Mouse (Mus musculus): ENCODE measurements around the gene Foxi1. TPM values are rescaled to one million over a fixed set of nuclear protein-coding genes. Genes with fewer than 3 reads are reported as not detected.

Gene Foxi1
- polyA plus RNA-seq, 1 experiment from 2014 or later, result not detected

DNA sequence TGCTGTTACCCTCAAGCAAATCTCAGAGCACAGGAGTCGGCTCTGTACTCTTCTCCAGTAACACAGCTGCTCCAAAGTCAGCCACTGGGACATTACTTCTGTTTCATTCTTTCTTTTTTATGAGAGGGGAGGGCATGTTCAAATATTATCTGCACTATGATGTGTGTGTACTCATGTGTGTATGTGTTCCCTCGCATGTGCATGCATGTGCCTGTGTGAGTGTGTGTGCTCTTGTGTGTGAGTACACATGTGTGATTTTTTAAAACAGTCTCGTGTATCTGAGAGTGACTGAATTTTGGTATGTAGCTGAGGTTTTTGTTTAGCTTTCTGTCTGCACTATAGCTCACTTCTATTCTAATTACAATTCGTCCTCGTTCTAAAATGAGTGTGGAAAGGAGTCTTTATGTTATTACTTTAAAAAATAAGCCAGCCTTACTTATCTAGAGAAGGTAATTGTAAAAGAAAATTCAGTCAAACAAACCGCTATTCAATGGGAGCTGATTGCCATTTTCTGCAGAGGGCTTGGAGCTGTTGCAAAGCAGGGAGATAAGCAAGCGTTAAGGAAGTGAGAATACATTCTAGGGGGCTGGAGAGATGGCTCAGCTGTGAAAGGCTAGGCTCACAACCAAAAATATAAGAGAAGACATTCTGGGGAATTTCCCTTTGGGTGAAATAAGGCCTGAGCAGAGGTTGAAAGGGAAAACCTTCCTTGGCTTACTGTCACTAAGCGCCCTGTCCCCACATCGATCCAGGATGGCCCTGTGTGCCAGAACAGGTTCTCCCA, 13.5 kb downstream of the Foxi1 start:
- no peaks in the 10 kb centered on the region for H3K9me3 ChIP-seq (ENCODE audit: low read length)
- no peaks in the 10 kb centered on the region for H3K27me3 ChIP-seq (ENCODE audit: insufficient read depth, low read length)
- no peak overlapping the region for H3K4me2 ChIP-seq (ENCODE audit: low read depth, low read length)
- H3K4me1 ChIP-seq (ENCODE audit: insufficient read depth), result no peaks in the 10 kb centered on the region
- DNase-seq (no peak), ATAC-seq (no peak)
- H3K36me3 ChIP-seq (replicated peaks; ENCODE audit: insufficient read depth, low read length), result no peaks in the 10 kb centered on the region
- H3K27ac ChIP-seq (ENCODE audit: low read depth), result no peak overlapping the region
- WGBS (ENCODE audit: insufficient replicate concordance), result 63% methylated on average over 9 of the region's 9 CpGs
- H3K9ac ChIP-seq (replicated peaks), result no peak overlapping the region
- no peak for TF ChIP-seq CTCF (IDR thresholded peaks at IDR 0.05; ENCODE audit: low read depth)
- TF ChIP-seq EP300 (IDR thresholded peaks at IDR 0.05; ENCODE audit: low read depth), result no peak
- H3K4me3 ChIP-seq (ENCODE audit: low read depth, low read length), result no peak overlapping the region

DNA sequence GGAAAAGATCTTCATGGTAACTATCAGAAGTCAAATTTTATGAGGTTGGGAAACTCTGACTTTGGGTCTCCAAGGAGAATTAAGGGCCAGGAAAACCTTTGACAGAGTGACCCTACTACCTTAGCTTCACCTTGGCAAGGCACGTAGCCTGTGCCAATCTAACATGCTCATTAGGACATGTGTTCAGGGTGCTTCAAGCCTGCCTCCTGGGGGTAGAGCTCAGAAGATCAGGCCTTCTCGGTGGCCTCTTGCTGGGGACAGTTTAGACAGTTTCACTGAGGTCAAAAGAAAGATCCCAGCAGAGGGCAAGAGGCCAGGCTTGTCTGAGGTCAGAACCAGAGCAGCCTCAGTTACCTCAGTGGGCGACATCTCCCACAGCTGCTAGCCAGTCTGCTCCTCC, 14.2 kb downstream of the Foxi1 start:
- Histone ChIP-seq H3K9me3 (ENCODE audit: low read length) (no peaks in the 10 kb centered on the region), H3K4me1 (ENCODE audit: insufficient read depth) (no peaks in the 10 kb centered on the region), H3K4me3 (ENCODE audit: low read depth, low read length) (no peak overlapping the region), H3K4me2 (ENCODE audit: low read depth, low read length) (no peak overlapping the region), H3K27ac (ENCODE audit: low read depth) (no peak overlapping the region), H3K9ac (replicated peaks) (no peak overlapping the region), H3K27me3 (ENCODE audit: insufficient read depth, low read length) (no peaks in the 10 kb centered on the region), H3K36me3 (replicated peaks; ENCODE audit: insufficient read depth, low read length) (no peaks in the 10 kb centered on the region)
- DNase-seq, result no peak
- ATAC-seq, result no peak
- TF ChIP-seq EP300 (IDR thresholded peaks at IDR 0.05; ENCODE audit: low read depth) (no peak), CTCF (IDR thresholded peaks at IDR 0.05; ENCODE audit: low read depth) (no peak)
- WGBS (ENCODE audit: insufficient replicate concordance), result 52% methylated on average over 3 of the region's 3 CpGs

DNA sequence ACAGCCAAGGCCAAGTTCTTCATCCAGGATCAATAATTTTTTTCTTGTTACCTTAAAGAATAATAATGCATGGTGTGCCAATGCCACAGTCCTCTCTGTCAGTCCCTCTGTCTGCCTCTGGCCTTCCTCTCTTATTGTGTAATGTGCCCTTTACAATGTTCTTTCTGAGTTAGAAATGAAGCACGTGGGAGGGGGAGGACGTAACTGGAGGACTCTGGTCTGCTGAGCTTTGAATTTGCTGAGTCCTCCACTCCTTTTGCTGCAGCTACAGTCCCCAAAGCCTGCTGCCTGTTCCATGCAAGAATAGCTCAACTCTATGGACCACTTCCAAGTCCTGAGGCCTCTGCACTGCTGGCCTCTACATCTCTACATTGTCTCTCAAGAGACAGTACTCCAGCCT, 23.6 kb downstream of the Foxi1 start:
- Histone ChIP-seq H3K9ac (replicated peaks) (no peak overlapping the region), H3K27ac (ENCODE audit: low read depth) (no peak overlapping the region), H3K27me3 (ENCODE audit: insufficient read depth, low read length) (no peaks in the 10 kb centered on the region), H3K36me3 (replicated peaks; ENCODE audit: insufficient read depth, low read length) (no peaks in the 10 kb centered on the region), H3K4me3 (ENCODE audit: low read depth, low read length) (no peak overlapping the region), H3K9me3 (ENCODE audit: low read length) (no peaks in the 10 kb centered on the region), H3K4me2 (ENCODE audit: low read depth, low read length) (no peak overlapping the region), H3K4me1 (ENCODE audit: insufficient read depth) (no peaks in the 10 kb centered on the region)
- no peak for TF ChIP-seq CTCF (IDR thresholded peaks at IDR 0.05; ENCODE audit: low read depth)
- no peak for TF ChIP-seq EP300 (IDR thresholded peaks at IDR 0.05; ENCODE audit: low read depth)
- 50% methylated on average over 2 of the region's 2 CpGs for WGBS (ENCODE audit: insufficient replicate concordance)
- DNase-seq (no peak), ATAC-seq (no peak)

DNA sequence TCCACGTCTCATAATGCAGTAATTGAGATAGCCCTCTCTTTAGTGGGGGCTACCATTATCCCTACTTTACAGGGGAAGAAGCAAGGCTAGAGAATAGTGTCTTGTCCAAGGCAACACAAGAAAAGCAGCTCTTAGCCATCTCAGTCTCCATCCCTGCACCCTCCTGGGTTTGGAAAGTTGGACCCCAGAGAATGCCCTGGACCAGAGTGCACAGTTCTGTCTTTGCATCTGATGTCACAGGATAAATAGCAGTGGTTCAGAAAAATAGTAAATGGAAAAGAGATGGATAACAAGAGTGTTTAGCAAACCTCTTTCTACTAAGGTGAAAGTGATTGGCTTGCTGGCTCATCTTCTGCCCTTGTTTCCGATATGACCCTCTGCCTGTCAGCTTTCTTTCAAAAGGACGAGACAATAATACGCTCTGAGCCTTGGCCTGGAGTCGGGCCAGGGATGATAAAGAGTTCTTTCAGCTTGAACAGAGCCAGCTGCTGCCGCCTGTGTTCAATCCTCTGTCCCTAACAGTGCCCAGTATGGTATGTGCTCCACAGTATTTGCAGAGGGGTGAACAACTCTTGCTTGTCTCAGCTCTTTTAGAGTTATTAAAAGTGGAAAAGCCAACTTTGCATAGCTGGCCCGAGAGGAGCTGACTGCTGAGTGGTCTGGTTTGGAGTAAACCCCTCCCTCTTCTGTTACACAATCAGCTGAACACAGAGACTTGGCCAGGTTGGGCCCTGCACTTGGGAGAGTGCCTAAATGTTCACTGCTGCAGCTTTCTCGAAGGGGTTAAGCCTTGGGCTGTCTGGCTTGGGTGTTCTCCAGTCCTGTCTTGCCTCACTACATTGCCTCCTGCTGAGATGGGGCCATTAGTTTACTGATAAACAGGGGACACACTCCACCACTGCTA, 26.4 kb downstream of the Foxi1 start:
- DNase-seq (no peak), ATAC-seq (no peak)
- TF ChIP-seq CTCF (IDR thresholded peaks at IDR 0.05; ENCODE audit: low read depth) (no peak), EP300 (IDR thresholded peaks at IDR 0.05; ENCODE audit: low read depth) (no peak)
- Histone ChIP-seq H3K4me2 (ENCODE audit: low read depth, low read length) (no peak overlapping the region), H3K4me1 (ENCODE audit: insufficient read depth) (no peaks in the 10 kb centered on the region), H3K27me3 (ENCODE audit: insufficient read depth, low read length) (no peaks in the 10 kb centered on the region), H3K36me3 (replicated peaks; ENCODE audit: insufficient read depth, low read length) (no peaks in the 10 kb centered on the region), H3K9me3 (ENCODE audit: low read length) (no peaks in the 10 kb centered on the region), H3K4me3 (ENCODE audit: low read depth, low read length) (no peak overlapping the region), H3K9ac (replicated peaks) (no peak overlapping the region), H3K27ac (ENCODE audit: low read depth) (no peak overlapping the region)
- WGBS (ENCODE audit: insufficient replicate concordance), result 52% methylated on average over 8 of the region's 8 CpGs

DNA sequence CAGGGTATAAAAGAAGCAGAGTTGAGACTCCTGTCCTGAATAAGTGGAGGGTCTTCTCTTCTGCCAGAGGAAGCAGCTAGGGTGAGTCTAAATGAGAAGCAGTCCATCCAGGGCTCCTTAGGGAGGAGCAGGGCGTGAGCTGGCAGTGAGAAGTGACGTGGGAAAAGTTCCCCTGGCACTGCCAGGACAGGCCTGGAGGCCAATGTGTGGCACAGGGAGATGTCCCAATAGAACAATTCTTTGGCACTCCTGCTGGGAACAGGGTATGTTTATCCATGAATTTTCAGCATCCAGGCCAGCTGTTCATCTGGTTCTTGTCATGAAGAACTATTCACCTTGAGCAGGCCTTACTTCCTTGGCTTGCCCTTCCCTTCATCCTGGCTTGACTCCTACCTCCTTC, 29.1 kb downstream of the Foxi1 start:
- H3K27ac ChIP-seq (ENCODE audit: low read depth), result no peak overlapping the region
- no peak overlapping the region for H3K4me2 ChIP-seq (ENCODE audit: low read depth, low read length)
- no peak overlapping the region for H3K4me3 ChIP-seq (ENCODE audit: low read depth, low read length)
- TF ChIP-seq CTCF (IDR thresholded peaks at IDR 0.05; ENCODE audit: low read depth) (no peak), EP300 (IDR thresholded peaks at IDR 0.05; ENCODE audit: low read depth) (no peak)
- no peak for DNase-seq
- ATAC-seq, result no peak
- WGBS (ENCODE audit: insufficient replicate concordance), result 73% methylated on average over 2 of the region's 2 CpGs
- H3K4me1 ChIP-seq (ENCODE audit: insufficient read depth), result no peaks in the 10 kb centered on the region
- 0 out of 2 replicates have a peak, but pooled peaks cover 4% of the 10 kb centered on the region for H3K27me3 ChIP-seq (ENCODE audit: insufficient read depth, low read length)
- no peak overlapping the region for H3K9ac ChIP-seq (replicated peaks)
- H3K9me3 ChIP-seq (ENCODE audit: low read length), result no peaks in the 10 kb centered on the region
- no peaks in the 10 kb centered on the region for H3K36me3 ChIP-seq (replicated peaks; ENCODE audit: insufficient read depth, low read length)

DNA sequence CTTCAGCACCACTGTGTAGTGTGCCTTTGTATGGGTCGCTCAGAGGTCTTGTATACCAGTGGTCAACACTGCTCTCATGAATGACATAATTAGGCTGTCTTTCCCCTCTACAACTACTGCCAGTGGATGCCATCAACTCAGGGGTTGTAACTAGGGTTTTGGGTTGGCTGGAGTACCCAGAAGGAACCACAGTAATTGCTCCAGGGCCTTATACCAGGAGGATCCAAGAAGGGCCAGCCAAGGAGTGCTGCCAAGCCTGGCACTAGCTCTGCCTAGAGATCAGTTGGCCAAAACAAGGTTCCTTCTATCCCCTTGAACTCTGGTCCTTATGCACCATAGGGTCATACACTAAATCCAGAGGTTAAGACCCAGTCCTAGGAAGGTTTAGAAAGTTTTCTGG, 31.5 kb downstream of the Foxi1 start:
- Histone ChIP-seq H3K9ac (replicated peaks) (no peak overlapping the region), H3K9me3 (ENCODE audit: low read length) (no peaks in the 10 kb centered on the region), H3K27me3 (ENCODE audit: insufficient read depth, low read length) (0 out of 2 replicates have a peak, but pooled peaks cover 4% of the 10 kb centered on the region), H3K4me2 (ENCODE audit: low read depth, low read length) (no peak overlapping the region), H3K27ac (ENCODE audit: low read depth) (no peak overlapping the region), H3K4me1 (ENCODE audit: insufficient read depth) (no peaks in the 10 kb centered on the region), H3K4me3 (ENCODE audit: low read depth, low read length) (no peak overlapping the region), H3K36me3 (replicated peaks; ENCODE audit: insufficient read depth, low read length) (no peaks in the 10 kb centered on the region)
- DNase-seq (no peak), ATAC-seq (no peak)
- 50% methylated on average over 1 of the region's 1 CpGs for WGBS (ENCODE audit: insufficient replicate concordance)
- TF ChIP-seq CTCF (IDR thresholded peaks at IDR 0.05; ENCODE audit: low read depth), result no peak
- no peak for TF ChIP-seq EP300 (IDR thresholded peaks at IDR 0.05; ENCODE audit: low read depth)

All from liver, postnatal 0 days (tissue).